Mouse (Mus musculus) cerebellum, postnatal 4 days (tissue): ENCODE data around the gene Pax3.

Experiments used
- DNase-seq, 2 experiments: peaks; one replicate each; pipeline ENCODE4 v3.0.0; 2022; ENCODE audit warnings: low spot score in 2 of 2, mixed read lengths in 1 of 2

The Pax3 gene

DNA sequence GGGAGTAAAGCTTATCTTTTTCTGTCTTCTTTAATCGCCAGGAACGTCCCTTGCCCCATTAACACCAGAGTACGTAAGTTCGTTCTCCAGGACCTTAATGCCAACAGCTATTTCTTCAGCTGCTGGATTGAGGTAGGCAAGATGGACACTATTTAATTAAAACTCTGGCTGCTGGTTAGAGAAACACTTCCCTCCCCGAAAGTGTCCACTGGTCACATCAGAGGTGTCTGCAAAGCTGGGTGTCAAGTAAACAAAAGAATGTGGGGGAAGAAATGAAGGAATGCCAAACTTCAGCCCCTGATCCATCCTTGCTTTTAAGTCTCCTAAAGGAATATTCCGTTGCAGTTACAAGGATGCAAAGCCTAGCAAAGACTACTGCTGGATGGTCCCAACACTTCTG, 24.6 kb downstream of the Pax3 start:
- DNase-seq = no peak

DNA sequence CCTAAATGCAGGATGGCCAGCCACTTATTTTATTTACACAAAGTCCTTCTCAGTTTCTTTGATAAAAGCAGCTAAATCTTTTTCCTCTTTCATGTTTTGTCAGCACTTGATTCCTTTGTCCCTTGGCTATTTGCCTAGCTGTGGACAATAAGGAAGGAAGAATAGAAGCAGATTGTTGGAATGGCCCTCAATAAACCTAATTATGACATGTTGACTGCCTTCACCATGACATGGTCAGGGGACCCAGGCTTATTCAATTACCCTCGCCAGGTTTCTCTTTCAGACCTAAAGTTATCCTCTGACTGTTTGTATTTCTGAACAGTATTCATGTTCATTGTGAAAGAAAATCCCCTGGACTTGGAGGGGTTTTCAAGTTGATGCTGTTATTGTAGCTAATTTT, 25.3 kb downstream of the Pax3 start:
- no peak for DNase-seq

DNA sequence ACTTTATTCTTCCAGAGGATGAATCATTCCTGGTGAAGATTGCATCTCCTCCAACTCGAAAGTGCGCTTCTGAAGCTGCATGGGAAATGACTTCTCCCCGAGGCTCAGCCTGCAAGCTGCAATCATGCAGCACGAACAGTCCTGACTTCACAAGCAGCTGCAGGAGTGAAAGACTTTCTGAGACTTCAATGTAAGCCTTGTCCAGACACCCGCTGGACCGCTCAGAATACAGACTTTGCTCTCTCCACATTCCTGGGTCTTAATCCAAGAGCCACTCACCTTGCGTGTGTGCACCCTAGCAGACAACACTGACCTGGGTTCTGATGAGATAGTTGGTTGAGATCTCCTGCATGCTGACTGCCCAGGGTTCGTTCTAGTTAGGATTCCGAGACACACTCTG, 26.2 kb downstream of the Pax3 start:
- no peak for DNase-seq

DNA sequence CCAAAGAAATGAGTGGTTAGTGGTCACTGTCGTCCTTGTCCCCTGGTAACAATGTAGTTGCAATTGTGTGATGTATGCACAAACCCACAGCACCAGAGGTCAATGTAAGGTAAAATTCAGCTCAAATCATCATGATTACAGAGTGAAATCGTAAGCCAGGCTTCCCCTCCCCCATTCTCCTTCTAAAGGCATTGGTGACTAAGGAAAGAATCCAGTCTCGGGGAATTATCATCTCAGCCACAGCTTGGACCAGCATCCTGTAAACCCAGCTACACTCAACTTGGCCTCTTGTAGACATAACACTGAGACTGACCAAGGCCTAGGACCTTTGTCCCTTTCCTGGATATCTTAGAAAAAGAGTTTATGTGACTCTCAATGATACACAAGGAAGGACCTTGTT, 28.1 kb downstream of the Pax3 start:
- no peak for DNase-seq

DNA sequence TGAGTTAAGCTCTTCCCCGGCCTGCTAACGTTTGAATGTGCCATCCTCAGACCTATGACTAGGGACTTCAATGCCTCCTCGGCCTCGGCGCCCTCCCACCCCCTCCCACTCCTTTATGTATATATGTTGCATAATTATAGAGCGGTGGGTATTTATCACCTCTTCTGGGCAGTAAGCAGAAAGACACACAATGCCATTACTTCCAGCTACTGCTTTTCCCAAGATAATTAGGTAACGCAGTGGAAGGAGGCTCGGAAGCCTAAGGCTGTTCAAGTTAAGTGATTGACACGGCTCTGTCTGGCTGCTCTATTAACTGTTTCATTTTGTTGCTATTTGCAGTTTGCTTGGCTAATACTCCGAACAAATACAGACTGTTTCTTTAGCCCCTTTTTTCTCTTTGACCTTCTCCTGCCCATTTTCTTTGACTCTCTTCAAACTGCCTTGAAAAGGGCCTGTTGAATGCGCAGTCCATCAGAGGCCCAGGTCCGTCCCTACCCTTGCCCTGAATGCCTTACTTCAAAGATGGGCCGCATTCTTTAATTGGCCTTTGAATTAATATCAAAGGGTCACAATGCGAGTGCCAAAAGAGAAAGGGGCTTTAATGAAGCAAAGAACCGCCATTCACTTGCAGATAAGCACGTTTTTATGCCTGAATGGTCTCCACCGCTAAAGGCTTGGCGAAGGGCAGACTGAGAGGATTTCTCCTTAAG, 29.2 kb downstream of the Pax3 start:
- no peak for DNase-seq

DNA sequence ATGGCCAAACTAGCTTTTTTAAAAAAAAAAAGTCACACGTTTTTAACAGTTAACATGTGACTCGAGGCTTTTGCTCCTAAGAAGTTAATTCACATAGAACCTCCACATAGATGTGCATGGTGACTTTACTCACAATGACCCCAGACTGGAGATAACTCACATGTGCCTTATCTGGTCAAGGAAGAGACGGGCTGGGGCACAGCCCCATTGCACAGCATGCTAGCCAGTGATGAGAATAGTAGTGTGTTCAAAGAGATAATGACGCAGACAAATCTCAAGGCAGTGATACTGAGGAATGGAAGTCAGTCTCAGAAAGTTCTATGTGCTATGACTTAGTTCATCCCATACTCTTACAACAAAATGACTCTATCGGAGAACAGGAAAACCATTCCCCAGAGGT, 35.2 kb downstream of the Pax3 start:
- DNase-seq = no peak

DNA sequence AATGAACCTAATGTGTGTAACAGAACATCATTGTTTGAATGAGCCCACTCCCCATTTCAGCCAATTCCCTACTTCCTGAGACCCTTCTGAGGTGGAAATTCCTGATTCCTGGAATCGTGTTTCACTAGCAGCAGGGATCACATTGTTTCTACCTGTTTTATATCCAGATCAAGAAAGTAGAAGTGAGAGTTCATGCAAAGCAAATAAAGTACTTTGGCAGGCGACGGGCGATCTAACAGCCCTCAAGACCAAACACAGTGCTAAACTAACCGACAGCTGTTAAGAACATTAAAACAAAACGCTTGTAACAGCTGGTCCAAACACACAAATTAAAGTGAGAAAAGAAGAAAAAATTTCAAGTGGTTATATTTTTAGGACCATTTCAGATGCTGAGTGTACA, 39.0 kb downstream of the Pax3 start:
- DNase-seq = no peak

DNA sequence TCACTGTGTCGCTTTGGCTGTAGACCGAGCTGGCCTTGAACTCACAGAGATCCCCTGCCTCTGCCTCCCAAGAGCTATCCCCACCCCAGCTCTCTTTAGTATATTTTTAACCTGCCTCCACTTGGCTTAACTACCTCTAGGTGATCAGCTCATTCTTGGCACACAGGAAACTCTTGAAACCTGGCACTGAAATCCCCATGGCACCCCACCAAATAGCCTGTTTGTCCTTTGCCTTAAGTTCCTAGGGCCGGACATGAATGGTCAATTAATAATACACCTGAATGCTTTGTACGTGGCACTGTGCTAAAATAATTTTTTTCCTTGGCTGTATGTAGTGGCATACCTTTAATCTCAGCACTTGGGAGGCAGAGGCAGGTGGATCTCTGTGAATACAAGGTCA, 41.1 kb downstream of the Pax3 start:
- DNase-seq = no peak

DNA sequence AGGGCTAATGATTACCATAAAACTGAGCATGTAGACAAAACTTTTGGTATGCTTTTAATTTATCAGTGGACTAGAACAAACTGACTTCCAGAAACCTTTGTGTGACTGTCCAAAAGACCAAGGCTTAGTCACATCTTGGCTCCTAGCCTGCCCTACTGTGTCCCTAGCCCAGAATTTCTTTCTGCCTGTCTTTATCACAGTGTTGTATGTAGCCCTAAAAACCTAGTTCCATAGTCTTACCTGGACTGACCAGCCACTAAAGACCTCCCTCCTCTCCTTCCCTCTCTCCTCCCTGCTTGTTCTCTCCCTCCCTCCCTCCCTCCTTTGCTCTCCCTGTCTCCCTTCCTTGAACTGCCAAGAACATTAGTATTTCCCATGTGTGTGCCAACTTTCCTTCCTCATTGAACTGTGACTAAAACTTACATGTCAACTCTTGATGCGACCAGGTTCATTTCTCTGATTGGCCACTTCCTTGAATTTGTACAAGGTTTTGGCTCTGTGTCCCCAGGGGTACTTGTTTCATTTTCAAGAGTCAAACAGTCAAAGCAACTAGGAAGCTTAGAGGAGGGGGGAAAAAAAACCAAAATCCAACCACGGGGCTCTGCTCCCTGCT, 48.8 kb downstream of the Pax3 start:
- no peak for DNase-seq

DNA sequence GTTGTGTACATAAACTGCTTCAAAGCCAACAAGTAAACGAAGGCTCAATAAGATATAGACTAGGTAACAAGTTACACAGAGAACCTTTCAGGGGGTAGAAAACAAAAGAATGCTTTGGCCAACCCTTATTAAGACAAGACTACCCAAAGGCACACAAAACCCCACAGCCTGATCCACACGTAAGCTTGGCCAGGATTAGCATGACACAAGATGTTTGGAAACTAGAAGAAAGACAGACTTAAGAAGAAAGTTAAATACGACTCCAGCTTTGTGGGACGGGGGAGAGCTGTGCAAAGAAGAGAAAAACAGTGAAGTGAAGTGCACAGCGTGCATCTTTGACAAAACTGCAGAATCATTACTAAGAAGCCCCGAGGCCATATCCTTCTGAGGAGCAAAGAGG, 53.5 kb downstream of the Pax3 start:
- no peak for DNase-seq

DNA sequence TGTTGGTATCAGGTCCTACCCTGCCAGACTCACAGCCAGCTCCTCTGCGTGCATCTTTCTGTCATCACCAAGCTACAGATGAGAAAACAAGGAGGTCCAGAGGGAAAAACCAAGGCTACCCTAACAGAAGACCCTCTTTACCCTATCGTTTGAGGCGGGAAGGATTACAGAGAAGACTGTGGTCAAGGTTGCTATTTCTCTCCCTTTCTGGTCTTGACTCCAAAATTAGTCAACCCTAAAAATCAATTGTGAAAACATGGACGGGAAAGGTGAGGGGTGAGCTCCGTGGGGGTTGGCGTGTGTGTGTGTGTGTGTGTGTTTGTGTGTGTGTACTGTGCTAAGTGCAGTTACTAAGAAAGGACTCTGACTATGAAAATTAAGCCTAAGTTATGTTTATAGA, 54.0 kb downstream of the Pax3 start:
- DNase-seq = no peak

DNA sequence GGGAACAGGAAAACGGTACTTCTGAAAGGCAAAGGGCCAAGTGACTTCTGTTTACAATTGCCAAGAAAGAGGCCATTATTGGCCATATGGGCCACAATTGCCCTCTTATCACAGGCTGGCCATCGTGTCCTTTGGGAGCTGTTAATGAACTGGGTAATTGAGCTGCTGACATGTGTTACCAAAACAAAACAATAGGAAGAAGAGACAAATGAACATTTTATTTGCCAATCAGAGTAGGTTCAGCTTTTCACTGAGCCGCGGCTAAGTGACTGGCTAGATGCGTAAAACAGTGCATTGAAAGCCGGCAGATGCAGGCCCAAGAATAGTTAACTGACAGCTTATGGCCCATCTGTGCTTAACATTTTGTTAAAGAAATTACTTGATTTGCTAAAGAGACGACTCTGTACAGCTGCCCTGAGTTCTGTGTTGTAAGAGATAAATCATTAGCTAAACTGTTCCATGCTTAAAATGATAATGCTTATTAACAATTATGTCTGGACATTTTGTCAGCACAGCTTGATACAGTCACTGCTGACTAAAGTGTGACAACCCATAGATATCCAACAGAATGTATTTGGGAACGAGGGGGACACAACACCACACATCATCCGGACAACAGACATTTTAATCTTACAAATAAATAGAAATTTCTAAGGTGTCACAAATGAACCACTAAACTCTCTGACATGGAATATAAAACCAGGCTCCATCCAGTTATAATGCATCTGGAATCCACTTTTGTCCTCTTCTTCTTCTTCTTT, 55.0 kb downstream of the Pax3 start:
- peak in 1 of 2 experiments; percentile 18 for DNase-seq

DNA sequence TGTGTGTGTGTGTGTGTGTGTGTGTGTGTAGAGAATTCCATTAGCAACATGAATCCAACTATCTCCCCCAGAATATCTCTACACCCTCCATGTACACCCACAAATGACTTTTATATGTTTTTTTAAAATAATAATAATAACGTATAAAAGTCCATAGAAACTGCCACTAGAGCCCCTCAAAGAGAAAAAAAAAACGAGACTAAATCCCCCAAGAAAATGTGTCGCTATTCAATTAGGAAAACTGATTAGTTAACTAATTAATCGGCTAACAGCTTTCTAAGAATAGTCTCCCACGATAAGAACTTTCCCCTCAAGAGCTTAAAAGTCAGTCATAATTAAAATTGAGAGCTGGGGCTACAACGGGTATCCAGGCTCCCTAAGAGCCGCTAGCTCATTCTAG, 55.6 kb downstream of the Pax3 start:
- no peak for DNase-seq

DNA sequence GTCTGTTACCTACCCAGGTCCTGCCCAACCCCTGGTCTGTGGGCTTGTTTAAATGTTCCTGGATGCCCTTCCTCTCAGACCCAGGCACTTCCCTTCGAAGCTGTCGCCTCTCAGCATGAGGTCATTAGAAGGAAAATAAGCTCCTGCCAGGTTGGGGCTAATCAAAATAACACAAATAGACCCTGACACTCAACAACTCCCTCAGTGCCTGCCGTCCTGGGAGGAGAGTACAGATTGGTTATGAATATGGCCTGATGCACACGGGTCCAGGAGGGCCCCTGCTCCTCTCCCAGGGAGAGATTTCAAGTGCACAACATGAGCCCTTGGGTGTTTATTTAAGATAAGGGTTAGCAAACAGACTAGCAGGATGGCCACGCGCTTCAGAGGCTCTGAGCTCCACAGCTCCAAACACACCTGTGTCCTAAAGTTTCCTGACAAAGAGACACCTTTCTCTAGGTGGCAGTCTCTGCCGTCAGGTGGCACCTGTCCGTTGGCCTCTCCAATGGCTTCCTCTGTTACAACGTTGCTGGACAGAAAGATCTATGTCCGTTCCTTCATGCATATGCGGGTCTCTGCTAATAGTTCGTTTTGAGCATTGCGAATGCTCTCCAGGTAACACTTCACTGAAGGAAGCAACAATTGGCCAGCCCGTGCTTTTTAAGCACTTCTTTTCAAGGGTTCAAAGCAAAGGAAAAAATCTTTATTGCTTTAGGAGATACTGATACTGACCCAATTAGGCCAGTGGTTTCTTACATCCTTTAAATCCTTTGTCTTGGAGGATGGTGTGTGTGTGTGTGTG, 56.2 kb downstream of the Pax3 start:
- peak in 1 of 2 experiments; percentile 9 for DNase-seq

DNA sequence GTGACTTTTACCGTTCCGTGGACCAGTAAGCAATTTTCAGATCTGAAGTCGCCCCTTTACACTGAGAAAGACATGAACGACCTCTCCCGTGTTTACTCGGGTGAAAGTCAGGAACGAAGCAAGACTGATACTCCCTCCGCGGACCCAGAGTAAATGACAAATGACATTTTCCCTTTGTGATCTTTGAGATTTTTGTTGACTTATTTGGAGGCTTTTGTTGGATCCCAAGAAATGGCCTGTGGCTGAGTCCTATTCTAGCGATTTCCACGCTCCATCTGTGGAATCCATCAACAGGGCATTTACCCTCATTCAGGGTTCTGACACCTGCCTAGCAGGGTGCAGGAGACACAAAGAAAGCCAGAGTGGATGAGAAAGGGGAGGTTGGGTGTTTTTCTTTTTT, 57.6 kb downstream of the Pax3 start:
- no peak for DNase-seq

DNA sequence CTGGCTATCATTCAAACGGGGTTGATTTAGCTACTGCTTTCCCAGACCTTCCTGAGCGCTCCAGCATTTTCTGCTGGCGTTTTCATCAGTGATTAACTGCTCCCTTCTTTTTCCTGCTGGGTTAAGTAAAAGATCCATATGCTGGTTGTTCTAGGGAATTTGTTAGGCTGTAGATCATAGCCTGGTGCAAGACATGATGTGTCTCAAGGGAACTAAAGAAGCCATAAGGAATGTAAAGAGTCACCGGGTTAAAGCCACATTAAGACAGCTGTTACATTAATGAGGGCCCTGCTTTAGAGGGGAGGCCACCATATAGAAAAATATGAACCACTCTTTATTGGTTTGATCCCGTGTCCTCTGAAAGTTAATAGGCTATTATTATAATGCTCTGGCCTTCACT, 67.7 kb downstream of the Pax3 start:
- DNase-seq = no peak

DNA sequence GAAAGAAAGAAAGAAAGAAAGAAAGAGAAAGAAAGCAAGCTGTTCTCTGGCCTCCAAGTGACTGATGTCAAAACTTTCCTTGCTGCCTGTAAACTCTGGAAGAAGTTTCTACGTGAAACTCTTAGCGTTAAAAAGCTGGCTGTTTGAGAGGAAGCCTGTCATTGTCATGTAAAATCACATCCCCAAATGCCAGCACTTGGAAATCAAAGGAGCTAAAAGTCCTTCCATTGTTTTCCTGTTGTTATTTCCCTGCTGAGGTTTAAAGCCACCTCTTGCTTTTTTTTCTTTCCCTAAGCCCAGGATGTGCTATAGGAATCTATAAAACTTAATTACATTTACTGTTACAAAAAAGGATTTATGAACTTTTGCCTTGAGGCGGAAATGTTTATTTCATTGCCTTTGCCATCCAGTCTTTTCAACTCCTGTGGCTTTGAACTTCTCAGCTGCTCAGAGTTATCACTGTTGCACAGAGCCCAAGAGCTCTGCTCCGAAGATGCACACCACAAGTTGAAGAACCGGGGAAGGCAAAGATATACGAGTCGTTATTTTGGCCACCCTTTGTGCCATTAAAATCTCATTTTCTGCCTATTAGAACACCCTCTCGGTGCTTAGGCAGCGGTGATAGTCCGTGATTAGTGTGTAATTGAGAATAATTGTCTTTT, 76.9 kb downstream of the Pax3 start:
- DNase-seq = no peak

DNA sequence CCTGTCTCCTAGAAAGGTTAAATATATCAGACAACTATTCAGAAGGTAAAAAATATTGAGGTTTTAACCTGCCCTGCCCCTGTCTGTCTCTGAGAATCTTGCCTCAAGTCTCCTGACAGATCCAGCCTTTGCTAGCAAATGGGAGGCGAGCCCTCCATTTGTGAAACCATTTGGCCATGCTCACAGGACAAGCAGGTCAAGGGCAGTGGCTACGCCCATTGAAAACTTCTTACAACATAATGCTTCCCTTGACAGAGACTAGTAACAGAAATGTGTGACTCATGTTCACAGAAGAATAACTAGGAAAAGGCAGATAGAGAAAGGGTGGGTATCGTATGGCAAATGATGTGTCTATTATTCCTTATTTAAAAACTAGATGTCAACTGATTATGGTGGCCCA, 80.9 kb downstream of the Pax3 start:
- no peak for DNase-seq

DNA sequence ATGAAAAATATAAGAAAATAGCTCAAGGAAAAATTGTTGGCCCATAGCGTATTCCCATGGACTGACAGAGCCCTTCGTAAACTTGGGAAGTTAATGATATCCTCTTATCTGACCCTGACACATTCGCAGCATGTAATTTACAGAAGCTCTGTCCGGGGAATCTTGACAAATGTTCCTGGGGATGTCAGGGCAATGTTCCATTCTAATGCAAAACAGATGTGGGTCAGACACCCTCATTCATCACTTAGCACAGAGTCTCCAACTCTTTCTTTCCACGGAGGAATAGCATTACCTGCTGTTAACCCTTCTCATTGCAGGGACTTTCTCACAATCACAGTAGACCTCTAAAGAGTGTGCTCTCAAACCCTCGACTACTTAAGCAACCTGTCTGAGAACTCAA, 86.6 kb downstream of the Pax3 start:
- no peak for DNase-seq

DNA sequence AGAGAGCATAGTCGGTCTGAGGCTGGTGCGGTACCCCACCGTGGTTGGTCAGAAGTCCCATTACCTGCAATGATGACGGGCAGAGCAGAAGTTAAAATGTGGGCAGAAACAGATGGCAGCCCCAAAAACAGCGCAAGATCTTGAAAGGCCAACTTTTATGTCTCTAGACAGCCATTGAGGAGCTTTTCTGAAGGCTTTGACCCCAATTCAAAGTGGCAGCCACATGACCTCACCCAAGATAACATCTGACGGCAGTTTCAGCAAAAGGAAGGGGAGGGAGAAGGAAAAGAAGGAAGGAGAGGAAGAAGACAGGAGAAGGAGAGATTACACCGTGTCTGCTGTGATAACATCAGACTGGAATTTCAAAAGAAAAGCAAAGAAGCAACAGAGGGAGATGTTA, 93.4 kb downstream of the Pax3 start:
- no peak for DNase-seq

DNA sequence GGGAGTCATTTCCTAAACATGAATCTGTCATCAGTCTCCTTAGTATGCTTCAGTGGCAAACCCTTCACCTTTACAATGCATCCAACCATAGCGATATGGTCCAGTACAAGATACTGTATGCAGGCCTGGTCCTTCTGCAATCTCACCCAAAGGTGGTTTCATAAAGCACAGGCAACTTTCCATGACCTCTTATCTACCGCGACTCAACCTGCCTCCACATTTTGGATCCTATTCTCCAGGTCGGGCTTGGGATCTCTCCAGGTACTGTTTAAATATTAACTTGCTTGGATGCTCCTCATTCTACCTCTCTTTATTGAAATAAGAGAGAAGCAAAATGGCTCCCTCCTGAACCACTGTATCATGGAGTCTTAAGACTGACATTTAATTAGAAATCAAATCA, 103.3 kb downstream of the Pax3 start:
- DNase-seq = no peak

DNA sequence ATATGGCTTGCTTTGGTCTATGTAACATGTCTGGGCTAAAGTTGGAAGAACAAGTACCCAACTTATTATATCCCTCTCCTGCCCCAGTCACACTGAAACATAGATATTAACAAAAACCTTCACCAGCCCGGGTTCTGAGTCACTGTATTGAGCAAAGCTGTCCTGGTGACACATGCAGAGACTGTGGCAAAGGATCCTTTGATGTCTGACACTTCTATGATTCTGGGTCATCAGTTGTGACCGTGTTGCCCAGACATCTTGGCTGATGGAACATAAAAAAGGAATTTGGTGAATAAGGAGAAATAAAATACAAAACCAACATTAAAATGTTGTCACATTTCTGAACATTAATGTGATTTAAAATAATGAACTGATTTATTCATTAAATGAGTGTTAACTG, 108.3 kb downstream of the Pax3 start:
- no peak for DNase-seq
